Mouse (Mus musculus) brain, embryonic 14.5 days (tissue): ENCODE results near the gene Radil.

Experiments
- CTCF ChIP-seq: fragments of 200-500 bp; IDR thresholded peaks from 2 replicates; pipeline ENCODE4 v1.5.1; 2012; ENCODE audit warnings: inconsistent platforms, mild to moderate bottlenecking, moderate library complexity, borderline replicate concordance; ENCODE audit not compliant: insufficient read depth, insufficient read length; ENCODE audit errors: extremely low read depth
- POLR2A ChIP-seq: fragments of 200-500 bp; IDR thresholded peaks from 2 replicates; pipeline ENCODE4 v1.6.1; 2012; ENCODE audit warnings: mild to moderate bottlenecking, inconsistent platforms, borderline replicate concordance; ENCODE audit not compliant: poor library complexity, insufficient read depth, insufficient read length, severe bottlenecking; ENCODE audit errors: extremely low read depth

DNA sequence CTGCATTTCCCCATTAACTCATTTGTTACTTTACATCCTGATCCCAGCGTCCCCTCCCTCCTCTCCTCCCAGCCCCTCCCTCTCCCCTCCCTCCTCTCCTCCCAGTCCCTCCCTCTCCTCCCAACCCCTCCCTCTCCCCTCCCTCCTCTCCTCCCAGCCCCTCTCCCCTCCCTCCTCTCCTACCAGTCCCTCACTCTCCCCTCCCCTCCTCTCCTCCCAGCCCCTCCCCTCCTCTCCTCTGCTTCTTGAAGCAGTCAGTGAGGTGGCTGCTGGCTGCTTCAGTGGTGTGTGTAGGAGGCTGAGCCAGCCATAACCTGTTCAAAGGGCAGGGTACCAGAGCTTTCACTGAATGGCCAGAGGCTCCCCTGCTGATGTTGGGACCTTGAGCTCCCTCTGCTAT lies 99.1 kb downstream of the Radil start:
- TF ChIP-seq POLR2A (no peak), CTCF (no peak)
